Mouse (Mus musculus) adrenal gland, postnatal 4 days (tissue): ENCODE data around the gene Gm6096. TPM values are rescaled to one million over a fixed set of nuclear protein-coding genes. Genes with fewer than 3 reads are reported as not detected.

Source experiments
- DNase-seq, 2 experiments: peaks; one replicate each; pipeline ENCODE4 v3.0.0; 2021 to 2022; ENCODE audit warnings: low spot score in 2 of 2, mixed read lengths in 2 of 2
- total RNA-seq, 2 experiments: library from RNA; stranded (reverse); gene quantifications; 2 replicates each; pipeline ENCODE4 v1.2.3; 2021

Gm6096 gene
- total RNA-seq, 2 experiments from 2014 or later: not detected

- no peak for DNase-seq
Observed at GRCm38 (mm10) chr7:34234610-34235561, 16.0 kb upstream of the Gm6096 start.

GRCm38 (mm10) chr7:34235602-34236001, 15.2 kb upstream of the Gm6096 start:
- no peak for DNase-seq

- no peak for DNase-seq
Observed at GRCm38 (mm10) chr7:34238086-34238485, 12.8 kb upstream of the Gm6096 start.

- DNase-seq: no peak
Observed at GRCm38 (mm10) chr7:34242176-34242575, 8.7 kb upstream of the Gm6096 start.

GRCm38 (mm10) chr7:34246870-34247499, 3.9 kb upstream of the Gm6096 start:
- no peak for DNase-seq

GRCm38 (mm10) chr7:34252030-34252429, 1.2 kb downstream of the Gm6096 start:
- no peak for DNase-seq

GRCm38 (mm10) chr7:34255137-34255536, 4.3 kb downstream of the Gm6096 start:
- DNase-seq: no peak

- DNase-seq: no peak
Observed at GRCm38 (mm10) chr7:34255916-34256315, 5.1 kb downstream of the Gm6096 start.

- DNase-seq: no peak
Observed at GRCm38 (mm10) chr7:34257279-34257678, 6.4 kb downstream of the Gm6096 start.

GRCm38 (mm10) chr7:34258407-34258806, 7.6 kb downstream of the Gm6096 start:
- DNase-seq: no peak

- no peak for DNase-seq
Observed at GRCm38 (mm10) chr7:34263437-34263836, 12.6 kb downstream of the Gm6096 start.

GRCm38 (mm10) chr7:34265876-34266346, 15.1 kb downstream of the Gm6096 start:
- DNase-seq: peak in 1 of 2 experiments; percentile 50

GRCm38 (mm10) chr7:34266421-34266820, 15.6 kb downstream of the Gm6096 start:
- no peak for DNase-seq

- DNase-seq: no peak
Observed at GRCm38 (mm10) chr7:34268463-34268862, 17.6 kb downstream of the Gm6096 start.

GRCm38 (mm10) chr7:34272465-34272864, 21.6 kb downstream of the Gm6096 start:
- DNase-seq: no peak

GRCm38 (mm10) chr7:34276066-34276465, 25.2 kb downstream of the Gm6096 start:
- DNase-seq: no peak

GRCm38 (mm10) chr7:34277656-34278055, 26.8 kb downstream of the Gm6096 start:
- no peak for DNase-seq

- DNase-seq: no peak
Observed at GRCm38 (mm10) chr7:34290450-34291151, 39.8 kb downstream of the Gm6096 start.

GRCm38 (mm10) chr7:34291265-34291664, 40.4 kb downstream of the Gm6096 start:
- DNase-seq: no peak

GRCm38 (mm10) chr7:34292633-34293032, 41.8 kb downstream of the Gm6096 start:
- DNase-seq: no peak

GRCm38 (mm10) chr7:34296124-34296523, 45.3 kb downstream of the Gm6096 start:
- DNase-seq: no peak

- DNase-seq: no peak
Observed at GRCm38 (mm10) chr7:34298818-34299217, 48.0 kb downstream of the Gm6096 start.
